Mouse (Mus musculus) heart, postnatal 14 days (tissue): Measurements from ENCODE around the gene Ddah1. TPM values are rescaled to one million over a fixed set of nuclear protein-coding genes. Genes with fewer than 3 reads are reported as not detected.

Experiments used
- DNase-seq, 2 experiments: peaks; one replicate each; pipeline ENCODE4 v3.0.0; 2021 to 2022
- intact Hi-C: fragments of 180-260 bp; cut with DNase I; formaldehyde crosslinking; loops from one replicate; pipeline ENCODE4 v1.15.1; 2025
- total RNA-seq, 2 experiments: library from RNA; stranded (reverse); gene quantifications; 2 replicates each; pipeline ENCODE4 v1.2.3; 2021

Ddah1 gene
- total RNA-seq, 2 experiments from 2014 or later: 9.2 to 13.4 TPM

DNA sequence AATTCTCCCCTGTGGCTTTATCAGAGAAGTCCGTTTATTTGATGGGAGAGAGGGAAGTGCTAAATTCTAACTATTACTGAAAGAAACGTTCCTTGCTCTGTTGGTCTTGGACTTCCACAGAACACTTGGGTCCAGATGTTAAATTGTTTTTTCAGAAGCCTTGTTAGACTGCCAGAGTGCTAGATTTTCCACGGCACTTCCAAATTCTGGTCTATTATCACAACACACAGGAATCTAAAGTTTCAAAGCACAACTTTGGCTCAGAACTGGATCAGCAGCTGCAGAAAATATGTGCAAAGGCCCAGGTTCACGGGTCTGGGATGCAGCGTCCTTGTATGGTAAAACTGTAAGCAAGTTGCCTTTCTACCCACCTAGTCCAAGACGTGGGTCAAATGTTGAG, 43.6 kb downstream of the Ddah1 start:
- intact Hi-C loops: no loop called here

DNA sequence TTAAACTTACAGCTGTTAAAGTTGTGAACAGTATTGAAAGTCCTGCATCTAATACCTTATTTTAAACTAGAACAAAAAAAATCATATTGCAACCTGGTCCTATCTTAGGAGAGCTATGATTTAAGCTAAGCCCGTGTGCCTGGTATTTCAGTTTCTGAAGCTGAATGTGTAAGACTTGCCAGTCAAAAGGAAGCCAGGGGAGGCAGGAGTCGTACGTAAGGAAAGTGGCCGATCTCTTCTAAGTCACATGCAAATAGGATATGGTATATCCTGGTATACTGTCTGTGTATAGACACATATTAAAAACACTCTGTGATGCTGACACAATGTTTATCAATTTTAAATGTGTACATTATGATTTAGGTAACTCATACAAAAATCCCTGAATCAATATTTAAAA, 47.4 kb downstream of the Ddah1 start:
- no peak for DNase-seq
- intact Hi-C loops: no loop called here

More for the DNA sequence above, 43.6 kb downstream of the Ddah1 start:
- peak in 1 of 2 experiments; percentile 33 for DNase-seq

DNA sequence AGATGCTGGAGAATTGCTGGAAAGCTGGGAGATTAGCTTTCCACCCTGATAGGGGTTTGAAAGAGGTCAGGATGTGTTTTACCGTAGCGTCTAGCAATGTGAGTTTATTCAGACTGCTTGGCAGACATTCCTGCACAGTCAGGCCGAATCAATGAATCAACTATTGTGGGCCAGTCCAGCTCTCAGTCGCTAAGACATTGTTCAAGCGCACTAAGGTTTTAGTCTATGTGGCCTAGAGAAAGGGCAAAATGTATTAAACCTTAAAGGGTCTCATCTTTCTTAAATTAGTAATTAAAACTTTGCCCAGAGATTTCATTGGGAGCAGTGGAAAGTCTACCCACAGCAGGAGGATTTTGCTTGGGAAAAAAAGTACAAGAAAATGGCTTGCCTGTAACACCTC, 48.0 kb downstream of the Ddah1 start:
- intact Hi-C loops: no loop called here
- no peak for DNase-seq

DNA sequence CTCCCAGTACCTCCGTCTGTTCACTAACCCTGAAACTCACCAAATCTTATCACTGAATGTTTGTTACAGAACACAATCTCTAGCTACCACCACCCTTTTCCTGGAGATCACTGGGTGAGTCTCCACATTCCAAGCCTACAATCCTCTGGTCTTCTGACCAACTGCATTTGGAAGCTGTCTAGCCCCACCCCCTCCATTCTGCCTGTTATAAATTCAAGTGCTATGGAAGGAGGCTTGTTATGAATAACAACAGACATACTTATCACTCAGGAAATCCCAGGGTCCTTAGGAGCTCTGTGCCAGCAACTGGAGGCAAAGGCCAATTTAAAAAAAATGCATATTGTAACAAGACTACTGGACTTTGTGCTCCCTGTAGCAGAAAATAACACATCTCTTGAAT, 58.3 kb downstream of the Ddah1 start:
- intact Hi-C loops: no loop called here
- peak in 1 of 2 experiments; percentile 17 for DNase-seq

DNA sequence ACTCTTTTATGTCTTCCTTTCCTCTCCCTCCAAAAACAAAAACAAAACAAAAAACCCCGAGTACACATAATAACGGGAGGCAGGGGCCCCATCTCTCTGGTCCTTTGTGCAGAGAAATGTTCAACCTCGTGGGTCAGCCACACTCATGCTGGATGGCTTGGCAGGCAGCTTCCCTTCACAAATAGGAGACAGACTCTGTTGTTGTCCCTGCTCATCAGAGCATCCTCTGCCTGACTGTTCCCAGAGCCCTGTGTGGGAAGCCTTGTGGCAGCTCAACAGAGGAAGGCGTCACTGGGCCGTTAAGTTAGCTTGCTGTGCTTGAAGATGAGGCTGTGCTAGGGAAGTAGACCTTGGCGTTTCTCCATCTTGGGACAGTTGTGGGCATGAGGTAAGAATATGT, 58.8 kb downstream of the Ddah1 start:
- peak in 1 of 2 experiments; percentile 18 for DNase-seq
- intact Hi-C loops: no loop called here

DNA sequence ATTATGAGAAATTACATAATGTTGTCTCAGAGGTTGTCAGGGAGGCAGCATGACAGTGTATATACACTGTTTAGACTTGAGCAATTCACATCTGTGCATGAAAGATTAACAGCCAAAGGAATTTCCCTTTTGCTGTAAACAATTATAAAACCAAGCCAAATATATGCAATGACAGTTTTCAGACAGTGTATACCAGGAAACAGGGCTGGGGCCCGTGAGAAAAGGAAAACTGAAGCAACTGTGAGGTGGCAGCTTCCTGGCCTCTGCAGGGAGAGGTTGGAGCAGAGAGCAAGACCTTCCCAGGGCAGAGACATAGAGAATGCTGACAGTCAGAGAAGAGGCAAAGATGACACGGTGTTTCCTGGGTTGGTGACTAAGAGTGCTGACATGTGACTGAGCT, 62.0 kb downstream of the Ddah1 start:
- no peak for DNase-seq
- intact Hi-C loops: no loop called here

DNA sequence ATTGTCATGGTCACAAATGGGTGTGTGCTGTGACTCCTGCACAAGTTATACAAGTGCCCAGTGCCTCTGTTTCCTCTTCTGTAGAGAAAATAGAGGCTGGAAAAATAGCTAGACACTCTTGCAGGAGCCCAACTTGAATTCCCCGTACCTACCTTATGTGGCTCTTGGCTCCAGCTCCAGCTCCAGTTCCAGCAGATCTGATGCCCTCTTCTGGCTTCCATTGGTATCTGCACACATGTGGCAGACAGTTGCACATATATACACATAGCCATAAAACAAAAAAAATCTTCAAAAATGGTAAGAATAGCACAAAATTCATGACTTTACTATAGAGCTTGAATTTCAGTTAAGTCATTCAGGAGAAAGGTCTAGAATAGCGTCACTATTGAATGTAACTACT, 62.5 kb downstream of the Ddah1 start:
- no peak for DNase-seq
- intact Hi-C loops: no loop called here

DNA sequence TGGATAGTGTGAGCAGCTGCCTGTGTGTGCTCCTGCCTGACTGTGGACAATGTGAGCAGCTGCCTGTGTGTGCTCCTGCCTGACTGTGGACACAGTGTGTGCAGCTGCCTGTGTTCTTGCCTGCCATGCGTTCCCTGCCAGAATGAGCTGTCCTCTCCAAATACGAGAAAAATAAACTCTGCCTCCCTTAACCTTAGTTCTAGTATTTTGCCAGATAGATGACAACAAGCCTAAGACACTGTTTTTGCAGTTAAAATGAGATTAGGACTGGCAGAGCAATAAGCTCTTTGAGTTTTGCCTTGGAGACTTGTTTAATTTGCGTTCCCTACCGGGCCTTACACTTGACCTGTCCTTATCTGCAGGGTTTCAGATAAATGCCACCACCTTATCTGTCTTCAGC, 63.7 kb downstream of the Ddah1 start:
- intact Hi-C loops: no loop called here
- no peak for DNase-seq

DNA sequence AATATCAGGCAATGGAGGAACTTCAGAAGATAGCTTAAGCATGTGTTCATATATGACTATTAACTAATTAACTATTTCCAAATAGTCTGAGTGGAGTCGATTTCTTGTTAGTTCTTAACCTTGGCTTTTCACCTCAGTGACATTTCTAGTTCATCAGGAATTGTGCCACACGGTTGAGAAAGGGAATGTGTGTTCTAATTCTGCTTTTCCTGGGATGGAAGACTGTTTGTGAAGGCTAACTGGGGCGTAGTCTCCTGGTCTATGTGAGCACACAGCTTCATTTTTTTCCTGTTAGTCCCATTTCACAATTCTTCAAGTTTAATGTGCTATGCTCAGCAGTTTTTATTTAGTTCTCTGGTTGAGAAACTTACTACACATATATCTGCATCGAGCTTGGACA, 65.2 kb downstream of the Ddah1 start:
- DNase-seq: no peak
- intact Hi-C loops: no loop called here

DNA sequence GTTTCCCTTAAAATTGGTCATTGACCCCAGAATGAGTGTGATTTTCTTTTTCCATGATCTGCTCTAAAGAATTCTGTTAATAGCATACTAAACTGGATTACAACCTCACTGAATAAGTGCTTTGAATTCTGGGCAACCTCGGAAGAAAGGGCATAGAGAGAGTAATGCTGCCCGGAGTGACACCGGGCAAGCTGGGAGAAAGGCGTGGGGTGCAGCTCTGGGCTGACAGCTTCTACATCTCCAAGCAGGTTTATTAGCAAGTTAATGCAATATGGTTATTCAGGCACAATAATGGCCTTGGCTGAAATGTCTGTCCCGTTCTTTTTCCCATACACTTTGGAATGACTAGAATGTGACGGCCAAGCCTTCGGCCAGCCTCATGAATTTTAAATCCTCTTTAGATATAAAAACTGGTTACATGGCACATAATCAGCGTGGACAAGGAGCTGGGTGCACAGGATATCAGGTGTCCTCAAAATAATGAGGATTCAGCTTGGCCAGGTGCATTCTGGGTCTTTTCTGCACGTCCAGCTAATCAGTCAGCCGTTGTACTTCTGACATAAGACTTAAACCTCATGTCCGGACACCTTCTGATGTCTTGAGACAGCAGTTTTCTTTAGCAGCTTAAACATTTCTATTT, 67.1 kb downstream of the Ddah1 start:
- no peak for DNase-seq
- intact Hi-C loops: no loop called here

DNA sequence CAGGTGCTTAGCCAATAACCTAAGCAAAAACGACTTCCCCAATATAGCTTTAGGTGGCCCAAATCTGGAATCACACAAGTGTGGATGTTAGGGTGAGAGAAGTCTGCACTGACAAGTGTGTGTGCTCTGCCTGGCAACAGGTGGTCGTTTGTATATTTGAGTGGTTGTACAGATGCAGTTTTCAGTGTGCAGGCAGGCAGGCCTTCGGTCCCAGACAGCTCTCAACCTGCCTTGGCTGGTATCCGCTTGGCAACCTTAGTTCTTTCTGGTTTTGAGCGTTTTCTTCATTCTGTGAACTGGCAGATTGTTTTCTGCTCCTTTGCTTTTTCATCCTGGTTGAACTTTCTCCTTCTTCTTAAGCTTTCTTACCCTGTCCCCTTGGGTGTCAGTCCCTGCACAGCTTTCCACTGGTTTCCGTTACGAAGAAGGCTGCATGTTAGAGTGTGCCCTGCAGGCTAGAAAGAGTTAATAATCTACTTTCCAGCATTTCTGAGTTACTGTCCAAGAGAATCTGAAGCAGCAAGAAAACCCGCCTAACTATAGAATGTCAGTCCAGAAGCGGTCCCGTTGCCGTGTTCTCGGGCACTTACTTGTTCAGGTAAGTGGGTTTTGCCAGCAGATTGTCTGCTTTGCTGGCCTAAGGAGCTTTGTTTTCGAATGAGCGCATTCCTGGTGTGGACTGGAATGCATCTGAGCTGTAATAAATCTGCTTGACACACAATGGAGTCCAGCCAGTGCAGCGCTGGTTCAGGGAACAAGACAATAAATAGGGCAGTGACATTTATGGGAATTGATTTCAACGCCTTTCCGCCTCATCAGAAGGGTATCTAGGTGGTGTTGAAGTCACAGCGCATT, 68.9 kb downstream of the Ddah1 start:
- peak in 1 of 2 experiments; percentile 50 for DNase-seq
- intact Hi-C loops: no loop called here

DNA sequence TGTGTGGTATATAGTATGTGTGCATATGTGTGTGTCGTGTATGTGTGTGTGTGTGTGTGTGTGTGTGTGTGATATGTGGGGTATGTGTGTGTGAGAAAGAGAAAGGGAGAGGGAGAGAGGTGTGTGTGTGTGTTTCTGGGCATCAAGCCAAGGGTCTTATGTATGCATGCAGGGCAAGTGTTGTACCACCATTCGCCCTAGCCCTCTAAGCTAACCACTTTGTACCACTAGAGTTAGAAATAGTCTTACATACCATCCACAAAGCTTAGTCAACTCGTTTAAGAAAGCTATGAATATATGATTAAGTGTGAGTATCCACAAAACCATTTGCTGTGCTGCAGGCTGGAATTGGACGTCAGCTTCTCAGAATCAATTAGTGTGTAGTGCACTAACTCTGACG, 70.4 kb downstream of the Ddah1 start:
- DNase-seq: no peak
- intact Hi-C loops: no loop called here

DNA sequence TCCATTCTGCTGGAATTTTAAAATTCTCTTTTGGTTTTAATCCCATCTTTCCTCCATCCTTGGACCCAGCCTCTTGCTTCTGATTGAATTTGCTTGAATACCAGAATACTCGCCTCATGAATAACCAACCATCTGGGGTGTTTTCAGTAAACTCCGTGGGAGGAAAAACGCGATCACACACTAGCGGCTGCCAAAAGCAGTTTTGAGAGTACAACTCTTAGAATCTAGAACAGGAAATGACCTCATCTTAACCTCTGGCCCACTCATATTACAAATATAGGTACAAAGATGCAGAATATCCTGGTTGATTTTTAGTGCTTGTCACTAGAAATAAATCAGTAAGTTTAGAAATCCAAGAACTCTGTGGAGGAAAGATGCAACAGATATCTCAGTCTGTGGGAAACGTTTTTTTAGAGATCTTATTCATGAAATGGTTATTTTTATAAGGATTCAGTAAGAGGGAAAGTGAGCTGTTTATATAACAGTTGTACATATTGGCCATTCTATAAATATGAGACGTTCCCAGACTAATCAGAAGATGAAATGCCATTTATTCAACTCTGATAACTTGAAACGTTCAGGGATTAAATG, 75.6 kb downstream of the Ddah1 start:
- peak in 1 of 2 experiments; percentile 52 for DNase-seq
- intact Hi-C loops: no loop called here

DNA sequence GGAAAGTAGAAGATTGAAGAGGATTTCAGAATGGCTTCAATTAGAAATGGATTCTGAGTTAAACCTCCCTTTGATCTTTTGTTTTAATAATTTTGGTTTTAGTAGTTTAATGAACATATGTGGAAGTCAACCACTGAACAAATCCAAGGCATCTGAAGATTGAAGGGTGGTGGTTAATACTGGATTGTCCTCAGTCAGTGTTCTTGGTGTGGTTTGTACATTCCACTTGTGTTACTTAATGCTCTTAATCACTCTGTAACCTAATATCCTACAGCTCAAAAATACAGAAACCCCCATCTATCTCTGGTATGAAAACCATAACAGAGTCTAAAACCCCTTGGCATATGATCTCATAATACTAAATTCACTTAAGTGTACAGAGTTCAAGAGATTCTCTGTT, 79.8 kb downstream of the Ddah1 start:
- intact Hi-C loops: no loop called here

DNA sequence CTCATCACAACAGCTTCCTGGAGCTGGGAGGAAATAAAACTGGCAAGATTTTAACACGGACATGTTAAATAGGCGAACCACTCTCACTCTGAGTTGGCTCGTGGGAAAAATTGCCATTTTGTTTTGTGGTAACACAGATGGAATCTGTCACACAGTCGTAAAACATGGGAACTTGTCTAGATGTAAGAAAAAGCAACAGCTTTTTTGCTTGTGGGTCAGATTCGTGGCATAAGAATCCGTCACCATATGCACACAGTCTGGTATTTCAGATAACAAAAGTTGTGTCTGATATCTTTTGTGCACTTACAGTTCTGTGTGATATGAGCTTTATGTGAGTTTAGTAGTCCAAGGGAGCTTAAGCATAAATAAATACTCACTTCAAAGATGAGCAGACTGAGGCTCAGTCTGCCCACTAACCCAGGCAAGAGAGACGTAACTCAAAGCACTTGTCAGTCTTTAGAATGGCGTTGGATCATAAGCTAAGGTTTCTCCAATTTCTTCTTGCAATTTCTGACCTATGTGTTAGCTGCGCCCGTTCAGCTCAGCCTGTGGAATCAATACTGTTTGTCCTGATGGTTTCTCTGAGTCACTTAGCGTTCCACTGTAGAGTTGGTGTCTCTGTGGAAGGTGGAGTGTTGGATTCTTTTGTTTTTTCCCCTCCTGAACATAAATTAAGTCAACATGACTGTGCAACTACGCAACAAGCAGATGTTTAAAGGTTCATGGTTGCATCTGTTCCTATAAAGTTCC, 83.7 kb downstream of the Ddah1 start:
- intact Hi-C loops: no loop called here
- no peak for DNase-seq

More for the DNA sequence above, 79.8 kb downstream of the Ddah1 start:
- no peak for DNase-seq

DNA sequence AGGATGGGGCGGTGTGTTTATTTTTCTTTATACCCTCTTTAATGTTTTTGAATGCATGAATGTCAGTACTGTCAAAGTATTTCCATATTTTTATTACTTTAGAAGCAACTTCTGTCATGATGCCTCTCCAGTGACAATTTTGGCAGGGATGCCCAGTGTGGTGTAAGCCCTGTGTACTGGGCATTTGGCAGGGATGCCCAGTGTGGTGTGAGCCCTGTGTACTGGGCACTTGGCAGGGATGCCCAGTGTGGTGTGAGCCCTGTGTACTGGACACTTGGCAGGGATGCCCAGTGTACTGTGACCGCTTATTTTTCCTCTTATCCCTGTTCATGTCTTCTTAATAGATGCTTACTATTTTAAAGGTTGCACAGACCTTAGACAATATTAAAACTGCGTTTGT, 85.4 kb downstream of the Ddah1 start:
- no peak for DNase-seq
- intact Hi-C loops: no loop called here

DNA sequence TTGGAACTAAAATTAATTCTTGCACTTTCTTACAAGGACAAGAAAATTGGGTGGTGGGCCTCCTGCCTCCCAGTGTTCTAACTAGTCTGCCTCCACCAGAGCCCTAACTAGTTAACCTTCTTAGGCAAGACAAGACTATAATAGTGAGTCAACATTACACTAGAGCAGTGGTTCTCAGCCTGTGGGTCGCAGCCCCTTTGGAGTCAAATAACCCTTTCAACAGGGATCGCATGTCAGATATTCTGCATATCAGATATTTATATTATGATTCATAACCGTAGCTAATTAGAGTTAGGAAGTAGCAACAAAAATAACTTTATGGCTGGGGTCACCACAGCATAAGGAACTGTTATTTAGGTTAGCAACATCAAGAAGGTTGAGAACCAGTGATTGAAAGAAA, 86.4 kb downstream of the Ddah1 start:
- no peak for DNase-seq
- intact Hi-C loops: no loop called here

DNA sequence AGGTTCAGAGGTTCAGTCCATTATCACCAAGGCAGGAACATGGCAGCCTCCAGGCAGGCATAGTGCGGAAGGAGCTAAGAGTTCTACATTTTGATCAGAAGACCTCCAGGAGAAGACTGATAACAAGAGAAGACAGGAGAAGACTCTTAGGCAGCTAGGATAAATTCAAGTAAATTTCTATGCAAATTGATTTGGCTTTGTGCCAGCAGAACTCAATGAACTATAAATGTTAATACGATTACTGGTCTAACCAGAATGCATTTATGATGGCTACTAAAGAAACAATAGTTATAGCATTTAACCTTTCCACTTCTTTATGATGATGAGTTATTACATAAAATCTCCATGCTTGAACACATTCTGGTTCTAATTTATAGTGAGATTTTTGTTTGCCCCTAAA, 87.8 kb downstream of the Ddah1 start:
- no peak for DNase-seq
- intact Hi-C loops: no loop called here

DNA sequence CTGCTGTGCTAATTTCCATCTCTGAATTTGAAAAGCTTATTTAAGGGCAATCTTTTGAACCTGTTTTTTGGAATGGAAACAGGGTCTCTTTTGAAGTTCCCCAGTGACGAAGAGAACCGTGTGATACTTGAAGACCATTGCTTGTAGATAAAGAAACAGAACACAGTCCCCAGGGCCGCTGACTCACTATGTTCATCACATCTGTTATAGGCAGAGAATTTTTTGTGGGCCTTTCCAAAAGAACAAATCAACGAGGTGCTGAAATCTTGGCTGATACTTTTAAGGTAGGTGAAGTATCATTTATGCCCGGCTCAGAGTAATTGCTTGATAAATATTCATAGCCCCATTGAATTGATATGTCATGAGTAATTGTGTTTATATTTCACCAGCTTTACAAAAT, 93.6 kb downstream of the Ddah1 start:
- intact Hi-C loops: no loop called here
- DNase-seq: no peak

DNA sequence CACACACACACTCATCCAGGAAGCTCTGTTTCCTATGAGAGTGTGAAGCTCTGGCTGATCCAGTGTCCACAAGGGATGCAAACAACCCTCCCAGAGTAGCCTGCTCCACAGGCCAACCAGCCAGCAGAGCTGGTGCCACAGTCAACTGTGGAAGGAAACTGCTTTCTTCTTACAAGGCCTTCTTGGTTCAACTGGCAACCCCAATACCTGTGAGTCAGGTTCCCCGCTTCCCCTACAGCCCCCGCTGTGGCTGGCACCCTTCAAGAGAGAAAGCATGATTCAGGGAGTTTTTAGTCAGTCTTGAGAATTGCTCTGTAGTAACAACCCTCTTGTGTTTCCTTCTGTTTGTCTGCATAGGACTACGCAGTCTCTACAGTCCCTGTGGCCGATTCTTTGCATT, 94.3 kb downstream of the Ddah1 start:
- intact Hi-C loops: no loop called here
- no peak for DNase-seq

DNA sequence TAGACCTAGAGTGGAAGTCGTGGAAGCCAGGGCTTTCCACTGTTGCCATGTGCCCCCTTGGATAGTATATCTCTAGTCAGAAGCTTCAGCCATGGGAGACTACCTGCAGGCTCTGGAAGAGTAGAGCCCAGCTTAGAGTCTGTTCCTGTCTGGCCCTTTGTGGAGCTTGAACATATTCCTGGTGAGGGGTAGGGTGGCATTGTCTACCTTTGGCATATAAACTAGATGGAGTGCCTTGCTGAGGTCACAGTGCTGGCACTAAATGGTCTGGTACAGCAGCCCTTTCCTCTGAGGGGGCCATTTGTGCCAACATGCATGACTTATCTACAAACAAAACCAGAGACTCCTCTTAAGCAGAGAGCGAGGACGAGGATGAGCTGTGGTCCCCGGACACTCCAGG, 95.2 kb downstream of the Ddah1 start:
- no peak for DNase-seq
- intact Hi-C loops: loop anchor here (2.0 kb wide), 1 partner anchor 51 kb away; no protein-coding TSS in a partner anchor
